Mouse (Mus musculus) embryonic facial prominence, embryonic 11.5 days (tissue): ENCODE results near the gene Abcf2. TPM values are rescaled to one million over a fixed set of nuclear protein-coding genes. Genes with fewer than 3 reads are reported as not detected.

Source experiments
- ATAC-seq: fragments of 200-750 bp; cut with Nextera tagmentation; replicated peaks from 2 replicates; pipeline ENCODE4 v1.8.0; 2017; ENCODE audit warnings: low read depth; ENCODE audit not compliant: insufficient number of reproducible peaks, low FRiP score, low TSS enrichment
- DNase-seq: peaks from one replicate; pipeline ENCODE4 v3.0.0-alpha.2; 2015; ENCODE audit warnings: low spot score
- H3K27ac ChIP-seq: fragments of 300-500 bp; sonication (generic); replicated peaks from 2 replicates; pipeline ENCODE4 v1.5.1; 2014; ENCODE audit warnings: mild to moderate bottlenecking, low read depth, low read length, control low read depth
- H3K27me3 ChIP-seq: fragments of 300-500 bp; sonication (generic); 2 replicates; pipeline ENCODE4 v1.6.1; 2014; ENCODE audit warnings: mild to moderate bottlenecking, low read length, moderate library complexity, mixed read lengths; ENCODE audit not compliant: control insufficient read depth, insufficient read depth
- H3K36me3 ChIP-seq: fragments of 300-500 bp; sonication (generic); replicated peaks from 2 replicates; pipeline ENCODE4 v1.6.1; 2014; ENCODE audit warnings: low read depth, mild to moderate bottlenecking, low read length, moderate library complexity, mixed read lengths; ENCODE audit not compliant: control insufficient read depth, insufficient read depth
- H3K4me1 ChIP-seq: fragments of 300-500 bp; sonication (generic); 2 replicates; pipeline ENCODE4 v1.6.1; 2014; ENCODE audit warnings: low read length, mixed read lengths; ENCODE audit not compliant: control insufficient read depth, insufficient read depth
- H3K4me2 ChIP-seq: fragments of 300-500 bp; sonication (generic); 2 replicates; pipeline ENCODE4 v1.6.1; 2014; ENCODE audit warnings: low read depth, mild to moderate bottlenecking, control low read depth, low read length, moderate library complexity
- H3K4me3 ChIP-seq: fragments of 300-500 bp; sonication (generic); 2 replicates; pipeline ENCODE4 v1.5.1; 2014; ENCODE audit warnings: low read depth, low read length, control low read depth
- H3K9ac ChIP-seq: fragments of 300-500 bp; sonication (generic); replicated peaks from 2 replicates; pipeline ENCODE4 v1.6.1; 2014; ENCODE audit warnings: mild to moderate bottlenecking, control low read depth, low read length
- H3K9me3 ChIP-seq: fragments of 300-500 bp; sonication (generic); replicated peaks from 2 replicates; pipeline ENCODE4 v1.6.1; 2016; ENCODE audit warnings: mild to moderate bottlenecking, low read length, inconsistent platforms, mixed read lengths; ENCODE audit not compliant: control insufficient read depth
- WGBS: fragments of 180-500 bp; shearing (Covaris S2); extraction: QIAGEN DNeasy Blood & Tissue Kit; methylation state at CpG from one replicate; pipeline ENCODE4 v1.1.7; 2014; 5-methylcytosine and 5-hydroxymethylcytosine counted together
- polyA plus RNA-seq: library from polyadenylated mRNA; unstranded; fragments of >200 nt; fragmentation: Nextera tagmentation; extraction: Ambion mirVana; gene quantifications from 2 replicates; pipeline ENCODE4 v1.2.1, GENCODE M21; 2014

Abcf2 gene
- polyA plus RNA-seq, 1 experiment from 2014 or later, result 159 TPM

DNA sequence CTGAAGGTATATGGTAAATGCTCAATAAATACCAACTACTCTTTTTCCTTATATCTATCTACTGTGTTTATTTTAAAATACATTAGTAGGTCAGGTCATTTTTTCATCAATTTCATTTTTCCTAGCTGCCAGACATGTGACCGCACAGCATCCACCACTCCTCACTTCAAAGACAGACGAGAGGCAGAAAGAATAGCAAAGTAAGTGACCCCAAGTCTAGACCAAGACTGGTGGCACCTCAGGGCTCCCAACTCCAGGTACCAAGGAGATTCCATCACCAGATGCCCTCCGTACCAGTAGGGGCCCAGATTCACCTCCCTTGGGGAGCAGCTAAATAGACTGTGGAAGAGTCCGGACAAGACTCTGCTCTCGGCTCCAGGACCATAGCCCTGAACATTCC lies 17.1 kb upstream of the Abcf2 start:
- H3K27me3 ChIP-seq, result peaks cover 3% of the 10 kb centered on the region; the same call in 1 of the 2 replicates
- H3K27ac ChIP-seq, result no peak overlapping the region
- H3K4me3 ChIP-seq, result no peak overlapping the region
- no peak overlapping the region for H3K4me2 ChIP-seq
- peaks cover 3% of the 10 kb centered on the region; the same call in 1 of the 2 replicates for H3K4me1 ChIP-seq
- DNase-seq, result no peak
- ATAC-seq, result no peak
- H3K9me3 ChIP-seq, result no peaks in the 10 kb centered on the region
- H3K36me3 ChIP-seq, result peaks cover 2% of the 10 kb centered on the region
- H3K9ac ChIP-seq, result no peak overlapping the region
- WGBS, result 92% methylated on average over 5 of the region's 5 CpGs

GRCm38 (mm10) chr5:24593928-24594327 lies 16.7 kb upstream of the Abcf2 start:
- ATAC-seq (no peak), DNase-seq (no peak)
- no peaks in the 10 kb centered on the region for H3K27me3 ChIP-seq
- H3K9ac ChIP-seq, result no peak overlapping the region
- peaks cover 2% of the 10 kb centered on the region for H3K36me3 ChIP-seq
- H3K27ac ChIP-seq, result no peak overlapping the region
- no peak overlapping the region for H3K4me2 ChIP-seq
- H3K9me3 ChIP-seq, result no peaks in the 10 kb centered on the region
- H3K4me1 ChIP-seq, result peaks cover 3% of the 10 kb centered on the region; the same call in 1 of the 2 replicates
- no peak overlapping the region for H3K4me3 ChIP-seq
- WGBS, result 74% methylated on average over 10 of the region's 10 CpGs

GRCm38 (mm10) chr5:24593230-24593629 lies 16.0 kb upstream of the Abcf2 start:
- Histone ChIP-seq H3K4me1 (no peaks in the 10 kb centered on the region), H3K9me3 (no peaks in the 10 kb centered on the region), H3K27ac (no peak overlapping the region), H3K4me3 (no peak overlapping the region), H3K27me3 (no peaks in the 10 kb centered on the region), H3K36me3 (peaks cover 2% of the 10 kb centered on the region), H3K9ac (no peak overlapping the region), H3K4me2 (no peak overlapping the region)
- no peak for DNase-seq
- no peak for ATAC-seq
- 72% methylated on average over 10 of the region's 10 CpGs for WGBS

DNA sequence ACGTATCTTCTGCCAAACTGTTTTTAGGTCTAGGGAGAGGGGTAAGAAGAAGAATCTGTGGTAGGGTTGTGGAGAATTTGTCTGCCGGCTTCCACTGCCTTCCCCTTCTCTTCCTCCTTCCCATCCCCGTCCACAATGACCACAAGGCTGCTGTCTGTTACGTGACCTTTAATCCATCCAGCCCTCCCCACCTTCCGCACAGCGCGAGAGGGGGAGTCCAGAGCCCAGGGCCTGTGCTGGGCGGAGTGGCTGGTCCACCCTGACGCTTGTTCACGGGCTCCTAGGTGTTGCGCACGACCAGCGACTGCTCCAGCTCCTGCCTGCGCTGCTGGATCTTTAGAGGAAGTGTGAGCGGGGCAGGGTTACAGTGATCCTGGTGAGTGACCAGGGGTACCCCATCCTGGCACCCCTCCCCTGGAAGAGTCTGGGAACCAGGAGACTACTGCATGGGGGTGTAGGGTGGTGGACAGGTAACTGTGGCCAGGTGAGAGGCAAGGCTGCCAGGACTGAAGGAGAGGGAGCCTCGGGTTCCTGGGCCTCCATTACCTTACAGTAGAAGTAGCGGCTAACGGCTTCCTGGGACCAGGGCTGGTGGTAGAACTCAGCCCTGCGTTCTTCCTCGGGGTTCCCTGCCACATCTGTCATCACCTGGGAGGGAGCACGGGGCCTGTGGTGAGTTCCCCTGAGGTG lies 15.3 kb upstream of the Abcf2 start:
- Histone ChIP-seq H3K9ac (no peak overlapping the region), H3K4me1 (no peaks in the 10 kb centered on the region), H3K27me3 (no peaks in the 10 kb centered on the region), H3K27ac (no peak overlapping the region), H3K4me2 (no peak overlapping the region), H3K36me3 (peaks cover 2% of the 10 kb centered on the region), H3K9me3 (no peaks in the 10 kb centered on the region), H3K4me3 (no peak overlapping the region)
- no peak for ATAC-seq
- no peak for DNase-seq
- 54% methylated on average over 21 of the region's 21 CpGs for WGBS

GRCm38 (mm10) chr5:24591796-24592470 lies 14.7 kb upstream of the Abcf2 start:
- no peak overlapping the region for H3K4me2 ChIP-seq
- ATAC-seq (no peak), DNase-seq (no peak)
- no peaks in the 10 kb centered on the region for H3K4me1 ChIP-seq
- H3K27me3 ChIP-seq, result no peaks in the 10 kb centered on the region
- H3K9ac ChIP-seq, result no peak overlapping the region; the same call in 1 of the 2 replicates
- 47% methylated on average over 23 of the region's 24 CpGs for WGBS
- no peaks in the 10 kb centered on the region for H3K9me3 ChIP-seq
- no peak overlapping the region for H3K27ac ChIP-seq
- H3K4me3 ChIP-seq, result no peak overlapping the region
- H3K36me3 ChIP-seq, result peaks cover 2% of the 10 kb centered on the region

DNA sequence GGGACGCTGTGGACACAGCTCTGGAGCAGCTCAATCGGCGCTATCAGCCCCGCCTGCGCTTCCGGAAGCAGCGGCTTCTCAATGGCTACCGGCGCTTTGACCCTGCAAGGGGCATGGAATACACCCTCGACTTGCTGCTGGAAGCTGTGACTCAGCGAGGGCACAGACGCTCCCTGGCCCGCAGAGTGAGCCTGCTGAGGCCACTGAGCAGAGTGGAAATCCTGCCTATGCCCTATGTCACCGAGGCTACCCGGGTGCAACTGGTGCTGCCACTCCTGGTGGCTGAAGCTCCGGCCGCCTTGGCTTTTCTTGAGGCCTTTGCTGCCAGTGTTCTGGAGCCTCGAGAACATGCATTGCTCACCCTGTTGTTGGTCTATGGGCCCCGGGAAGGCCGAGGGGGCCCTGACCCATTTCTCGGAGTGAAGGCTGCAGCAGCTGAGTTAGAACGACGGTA lies 14.0 kb upstream of the Abcf2 start:
- DNase-seq, result peak; percentile 25
- Histone ChIP-seq H3K9me3 (no peaks in the 10 kb centered on the region), H3K4me3 (no peak overlapping the region), H3K4me1 (no peaks in the 10 kb centered on the region), H3K27ac (no peak overlapping the region), H3K36me3 (peaks cover 2% of the 10 kb centered on the region), H3K27me3 (no peaks in the 10 kb centered on the region), H3K9ac (peak overlapping the region; percentile 10; the same call in 1 of the 2 replicates), H3K4me2 (peak overlapping the region; percentile 19)
- no peak for ATAC-seq
- 17% methylated on average over 23 of the region's 23 CpGs for whole genome bisulfite sequencing

GRCm38 (mm10) chr5:24589511-24590500 lies 12.5 kb upstream of the Abcf2 start:
- ATAC-seq (no peak), DNase-seq (no peak)
- Histone ChIP-seq H3K27ac (no peak overlapping the region), H3K4me3 (no peak overlapping the region), H3K4me2 (no peak overlapping the region), H3K27me3 (no peaks in the 10 kb centered on the region), H3K9ac (no peak overlapping the region), H3K4me1 (no peaks in the 10 kb centered on the region), H3K36me3 (peaks cover 2% of the 10 kb centered on the region; the same call in 1 of the 2 replicates), H3K9me3 (no peaks in the 10 kb centered on the region)
- 91% methylated on average over 20 of the region's 20 CpGs for WGBS
